Mouse (Mus musculus) heart, postnatal 0 days (tissue): ENCODE data around the gene Ror2. TPM values are rescaled to one million over a fixed set of nuclear protein-coding genes. Genes with fewer than 3 reads are reported as not detected.

Source experiments
- ATAC-seq: fragments of 200-750 bp; cut with Nextera tagmentation; 2 replicates; pipeline ENCODE4 v1.8.0; 2017; ENCODE audit warnings: low read depth, moderate number of reproducible peaks, moderate library complexity; ENCODE audit not compliant: insufficient read depth
- DNase-seq: peaks from one replicate; pipeline ENCODE4 v3.0.0-alpha.2; 2016; ENCODE audit warnings: low spot score
- H3K27ac ChIP-seq: fragments of 300-500 bp; sonication (generic); 2 replicates; pipeline ENCODE4 v1.5.1; 2014; ENCODE audit warnings: low read depth, mild to moderate bottlenecking
- H3K27me3 ChIP-seq: fragments of 300-500 bp; sonication (generic); 2 replicates; pipeline ENCODE4 v1.6.1; 2014; ENCODE audit warnings: low read length, mixed read lengths; ENCODE audit not compliant: control insufficient read depth, insufficient read depth
- H3K36me3 ChIP-seq: fragments of 300-500 bp; sonication (generic); replicated peaks from 2 replicates; pipeline ENCODE4 v1.6.1; 2014; ENCODE audit warnings: low read length, mixed read lengths; ENCODE audit not compliant: control insufficient read depth, insufficient read depth
- H3K4me1 ChIP-seq: fragments of 300-500 bp; sonication (generic); 2 replicates; pipeline ENCODE4 v1.6.1; 2014; ENCODE audit warnings: antibody characterized with exemption; ENCODE audit not compliant: control insufficient read depth, insufficient read depth
- H3K4me2 ChIP-seq: fragments of 300-500 bp; sonication (generic); 2 replicates; pipeline ENCODE4 v1.6.1; 2014; ENCODE audit warnings: low read depth, mild to moderate bottlenecking, low read length, moderate library complexity
- H3K4me3 ChIP-seq: fragments of 300-500 bp; sonication (generic); 2 replicates; pipeline ENCODE4 v1.5.1; 2014; ENCODE audit warnings: low read depth, low read length
- H3K9ac ChIP-seq: fragments of 300-500 bp; sonication (generic); replicated peaks from 2 replicates; pipeline ENCODE4 v1.6.1; 2014; ENCODE audit warnings: low read depth, low read length, mixed read lengths
- H3K9me3 ChIP-seq: fragments of 300-500 bp; sonication (generic); replicated peaks from 2 replicates; pipeline ENCODE4 v1.6.1; 2016; ENCODE audit warnings: low read length; ENCODE audit not compliant: control insufficient read depth
- CTCF ChIP-seq: IDR thresholded peaks from 2 replicates; pipeline ENCODE4 v1.5.1; 2016; ENCODE audit warnings: antibody characterized with exemption, control low read depth, low read depth
- EP300 ChIP-seq: IDR thresholded peaks from 2 replicates; pipeline ENCODE4 v1.6.1; 2016; ENCODE audit warnings: antibody characterized with exemption, low read depth
- WGBS: fragments of 180-500 bp; shearing (Covaris S2); extraction: QIAGEN DNeasy Blood & Tissue Kit; methylation state at CpG from one replicate; pipeline ENCODE4 v1.1.7; 2014; 5-methylcytosine and 5-hydroxymethylcytosine counted together
- polyA plus RNA-seq: library from polyadenylated mRNA; unstranded; fragments of >200 nt; fragmentation: Nextera tagmentation; extraction: Ambion mirVana; gene quantifications from 2 replicates; pipeline ENCODE4 v1.2.1, GENCODE M21; 2015
- total RNA-seq: library from RNA; depleted of rRNA; stranded (reverse); fragments of >200 nt; gene quantifications from 2 replicates; pipeline ENCODE4 v1.2.3, GENCODE M21; 2014; ENCODE audit warnings: low replicate concordance; rRNA removed

The Ror2 gene
- total and polyA plus RNA-seq, 2 experiments from 2014 or later = 6.6 to 19.1 TPM

DNA sequence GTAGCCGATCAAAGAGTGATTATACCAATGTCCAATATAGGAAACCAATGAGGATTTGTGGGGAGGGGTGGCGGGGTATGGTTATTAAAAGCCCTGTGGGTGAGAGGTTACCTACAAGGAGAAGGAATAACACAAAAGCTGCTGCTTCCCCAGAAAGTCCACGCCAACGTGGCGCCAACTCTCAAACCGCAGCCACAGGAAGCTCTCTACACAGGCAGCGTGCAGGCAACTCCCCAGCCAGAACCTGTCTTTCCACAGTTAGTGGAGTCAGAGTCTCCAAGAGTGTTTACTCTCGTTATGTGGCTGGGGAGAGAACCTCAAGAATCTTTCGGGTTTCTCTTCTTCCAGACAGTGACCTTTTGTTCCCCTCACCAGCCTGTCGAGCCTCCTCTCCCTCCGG, 220.8 kb downstream of the Ror2 start:
- H3K4me3 ChIP-seq = no peak overlapping the region
- no peak overlapping the region for H3K27ac ChIP-seq
- no peaks in the 10 kb centered on the region for H3K36me3 ChIP-seq
- H3K4me2 ChIP-seq = no peak overlapping the region
- DNase-seq (no peak), ATAC-seq (no peak)
- H3K4me1 ChIP-seq = peaks cover 12% of the 10 kb centered on the region; the same call in 1 of the 2 replicates
- TF ChIP-seq EP300 = no peak
- TF ChIP-seq CTCF = no peak
- H3K27me3 ChIP-seq = no peaks in the 10 kb centered on the region
- no peak overlapping the region for H3K9ac ChIP-seq
- H3K9me3 ChIP-seq = no peaks in the 10 kb centered on the region
- WGBS = 79% methylated on average over 11 of the region's 11 CpGs

- no peak for DNase-seq
- Histone ChIP-seq H3K36me3 (no peaks in the 10 kb centered on the region), H3K4me2 (no peak overlapping the region), H3K9ac (no peak overlapping the region), H3K4me3 (no peak overlapping the region), H3K27me3 (no peaks in the 10 kb centered on the region), H3K4me1 (peaks cover 12% of the 10 kb centered on the region; the same call in 1 of the 2 replicates), H3K9me3 (no peaks in the 10 kb centered on the region), H3K27ac (no peak overlapping the region)
- TF ChIP-seq EP300 (no peak), CTCF (no peak)
- no peak for ATAC-seq
- 79% methylated on average over 1 of the region's 1 CpGs for WGBS
Observed at GRCm38 (mm10) chr13:53064681-53065080, 221.2 kb downstream of the Ror2 start.

Other genes with a start within 250 kb of the Ror2 start
- 19.6 and 23.9 TPM in 2 replicates for gene Sptlc1, start 91.3 kb upstream of the Ror2 start, total RNA-seq
- gene Sptlc1, start 91.3 kb upstream of the Ror2 start, polyA plus RNA-seq = 13.9 and 14.0 TPM in 2 replicates
- gene Msx2, start 186.9 kb upstream of the Ror2 start, total RNA-seq = 0.92 and 0.97 TPM in 2 replicates
- 1.1 and 1.4 TPM in 2 replicates for gene Msx2, start 186.9 kb upstream of the Ror2 start, polyA plus RNA-seq